Mouse (Mus musculus): ENCODE measurements around the gene Nxf2. TPM values are rescaled to one million over a fixed set of nuclear protein-coding genes. Genes with fewer than 3 reads are reported as not detected.
"Not testable (repeated sequence)": the region's sequence is repeated elsewhere in the genome, so short reads cannot be mapped to it uniquely, and the experiment has no call there.

Gene Nxf2
- polyA plus RNA-seq, 2 experiments = 0.10 to 0.14 TPM

GRCm38 (mm10) chrX:134919220-134919619 lies 45.3 kb downstream of the Nxf2 start:
- no peak overlapping the region for H3K9ac ChIP-seq (replicated peaks)
- no peak for ATAC-seq (ENCODE audit: insufficient read depth)

GRCm38 (mm10) chrX:134915745-134916144 lies 48.8 kb downstream of the Nxf2 start:
- TF ChIP-seq EP300 (IDR thresholded peaks at IDR 0.05; ENCODE audit: low read depth) = no peak
- TF ChIP-seq CTCF (IDR thresholded peaks at IDR 0.05; ENCODE audit: low read depth) = no peak
- peaks cover 2 to 15% of the 10 kb centered on the region in 2 experiments; a peak in 3 of 4 replicates for H3K4me1 ChIP-seq (replicated peaks; ENCODE audit: control insufficient read depth in 2 of 2, insufficient read depth in 2 of 2, low read length in 1 of 2)
- ATAC-seq (ENCODE audit: insufficient read depth) = peak; percentile 62; the same call in 1 of the 2 replicates
- no peaks in the 10 kb centered on the region for H3K36me3 ChIP-seq (replicated peaks; ENCODE audit: control insufficient read depth, insufficient read depth, low read depth)
- peak overlapping the region; percentile 69 for H3K27ac ChIP-seq
- no peak for DNase-seq (ENCODE audit: low read depth in 3 of 3, low spot score in 3 of 3)
- no peaks in the 10 kb centered on the region for H3K27me3 ChIP-seq (ENCODE audit: control insufficient read depth, insufficient read depth, low read length)
- no peak overlapping the region for H3K9ac ChIP-seq (replicated peaks)
- no peaks in the 10 kb centered on the region for H3K9me3 ChIP-seq (ENCODE audit: control insufficient read depth, low read length)
- peak overlapping the region; percentile 37 for H3K4me2 ChIP-seq (ENCODE audit: low read depth)
- WGBS (ENCODE audit: insufficient replicate concordance) = 36% methylated on average over 2 of the region's 2 CpGs
- H3K4me3 ChIP-seq (ENCODE audit: insufficient read depth in 1 of 2, low read depth in 2 of 2, low read length in 2 of 2) = no peak overlapping the region

More at GRCm38 (mm10) chrX:134919220-134919619, 45.3 kb downstream of the Nxf2 start:
- no peaks in the 10 kb centered on the region for H3K9me3 ChIP-seq (ENCODE audit: control insufficient read depth, low read length)
- no peak overlapping the region for H3K4me2 ChIP-seq (ENCODE audit: low read depth)
- no peaks in the 10 kb centered on the region for H3K27me3 ChIP-seq (ENCODE audit: control insufficient read depth, insufficient read depth, low read length)
- DNase-seq (ENCODE audit: low read depth in 3 of 3, low spot score in 3 of 3) = no peak
- TF ChIP-seq EP300 (IDR thresholded peaks at IDR 0.05; ENCODE audit: low read depth) (no peak), CTCF (IDR thresholded peaks at IDR 0.05; ENCODE audit: low read depth) (no peak)
- H3K4me1 ChIP-seq (replicated peaks; ENCODE audit: control insufficient read depth in 2 of 2, insufficient read depth in 2 of 2, low read length in 1 of 2) = peaks cover 2 to 10% of the 10 kb centered on the region in 2 experiments; a peak in 3 of 4 replicates
- H3K36me3 ChIP-seq (replicated peaks; ENCODE audit: control insufficient read depth, insufficient read depth, low read depth) = no peaks in the 10 kb centered on the region
- H3K4me3 ChIP-seq (ENCODE audit: insufficient read depth in 1 of 2, low read depth in 2 of 2, low read length in 2 of 2) = no peak overlapping the region
- no peak overlapping the region for H3K27ac ChIP-seq
- 38% methylated on average over 1 of the region's 1 CpGs for WGBS (ENCODE audit: insufficient replicate concordance)

GRCm38 (mm10) chrX:134915315-134915714 lies 49.2 kb downstream of the Nxf2 start:
- not testable (repeated sequence) for H3K27me3 ChIP-seq (ENCODE audit: control insufficient read depth, insufficient read depth, low read length); H3K9me3 ChIP-seq (ENCODE audit: control insufficient read depth, low read length); H3K36me3 ChIP-seq (replicated peaks; ENCODE audit: control insufficient read depth, insufficient read depth, low read depth)
- Histone ChIP-seq H3K4me3 (ENCODE audit: insufficient read depth in 1 of 2, low read depth in 2 of 2, low read length in 2 of 2) (peak overlapping the region in 1 of 2 experiments; percentile 21; a peak in 1 of 4 replicates), H3K4me1 (replicated peaks; ENCODE audit: control insufficient read depth in 2 of 2, insufficient read depth in 2 of 2, low read length in 1 of 2) (peaks cover 2 to 15% of the 10 kb centered on the region in 2 experiments; a peak in 3 of 4 replicates), H3K27ac (peak overlapping the region; percentile 69), H3K9ac (replicated peaks) (peak overlapping the region; percentile 12), H3K4me2 (ENCODE audit: low read depth) (peak overlapping the region; percentile 45)
- peak; percentile 4 to 31 (median 30) for DNase-seq (ENCODE audit: low read depth in 3 of 3, low spot score in 3 of 3)
- ATAC-seq (ENCODE audit: insufficient read depth) = peak; percentile 96
- peak; percentile 34 for TF ChIP-seq EP300 (IDR thresholded peaks at IDR 0.05; ENCODE audit: low read depth)

- no peak for DNase-seq (ENCODE audit: low read depth in 3 of 3, low spot score in 3 of 3)
- H3K36me3 ChIP-seq (replicated peaks; ENCODE audit: control insufficient read depth, insufficient read depth, low read depth) = no peaks in the 10 kb centered on the region
- TF ChIP-seq CTCF (IDR thresholded peaks at IDR 0.05; ENCODE audit: low read depth) (no peak), EP300 (IDR thresholded peaks at IDR 0.05; ENCODE audit: low read depth) (no peak)
- peak; percentile 75 for ATAC-seq (ENCODE audit: insufficient read depth)
- peak overlapping the region; percentile 45 for H3K4me2 ChIP-seq (ENCODE audit: low read depth)
- peak overlapping the region; percentile 12 for H3K9ac ChIP-seq (replicated peaks)
- 50% methylated on average over 4 of the region's 4 CpGs for WGBS (ENCODE audit: insufficient replicate concordance)
- peaks cover 2 to 15% of the 10 kb centered on the region in 2 experiments; a peak in 3 of 4 replicates for H3K4me1 ChIP-seq (replicated peaks; ENCODE audit: control insufficient read depth in 2 of 2, insufficient read depth in 2 of 2, low read length in 1 of 2)
- H3K9me3 ChIP-seq (ENCODE audit: control insufficient read depth, low read length) = no peaks in the 10 kb centered on the region
- no peaks in the 10 kb centered on the region for H3K27me3 ChIP-seq (ENCODE audit: control insufficient read depth, insufficient read depth, low read length)
- peak overlapping the region; percentile 64 for H3K27ac ChIP-seq
- H3K4me3 ChIP-seq (ENCODE audit: insufficient read depth in 1 of 2, low read depth in 2 of 2, low read length in 2 of 2) = peak overlapping the region; percentile 8 to 21; a peak in 2 of 4 replicates
These were observed 49.7 kb downstream of the Nxf2 start for GRCm38 (mm10) chrX:134914851-134915250.

- Histone ChIP-seq H3K36me3 (replicated peaks; ENCODE audit: control insufficient read depth, insufficient read depth, low read depth) (no peaks in the 10 kb centered on the region), H3K9ac (replicated peaks) (no peak overlapping the region), H3K9me3 (ENCODE audit: control insufficient read depth, low read length) (no peaks in the 10 kb centered on the region), H3K4me3 (ENCODE audit: insufficient read depth in 1 of 2, low read depth in 2 of 2, low read length in 2 of 2) (no peak overlapping the region), H3K4me2 (ENCODE audit: low read depth) (peak overlapping the region; percentile 8; the same call in 1 of the 2 replicates), H3K27me3 (ENCODE audit: control insufficient read depth, insufficient read depth, low read length) (no peaks in the 10 kb centered on the region), H3K4me1 (replicated peaks; ENCODE audit: control insufficient read depth in 2 of 2, insufficient read depth in 2 of 2, low read length in 1 of 2) (peaks cover 2 to 15% of the 10 kb centered on the region in 2 experiments; a peak in 3 of 4 replicates), H3K27ac (no peak overlapping the region)
- ATAC-seq (ENCODE audit: insufficient read depth) (no peak), DNase-seq (ENCODE audit: low read depth in 3 of 3, low spot score in 3 of 3) (peak; percentile 33 to 40 (median 39))
- TF ChIP-seq EP300 (IDR thresholded peaks at IDR 0.05; ENCODE audit: low read depth) (no peak), CTCF (IDR thresholded peaks at IDR 0.05; ENCODE audit: low read depth) (peak; percentile 62)
- WGBS (ENCODE audit: insufficient replicate concordance) = 8% methylated on average over 4 of the region's 4 CpGs
These were observed 51.2 kb downstream of the Nxf2 start for GRCm38 (mm10) chrX:134913234-134913936.
